Mouse (Mus musculus): ENCODE data around the gene Serpina6. TPM values are rescaled to one million over a fixed set of nuclear protein-coding genes. Genes with fewer than 3 reads are reported as not detected.
A peak's percentile ranks its signal among the peaks of the same experiment; 100 is the strongest.
"Not testable (repeated sequence)": the region's sequence is repeated elsewhere in the genome, so short reads cannot be mapped to it uniquely, and the experiment has no call there.

Serpina6 gene
- not detected for total RNA-seq (2022)

DNA sequence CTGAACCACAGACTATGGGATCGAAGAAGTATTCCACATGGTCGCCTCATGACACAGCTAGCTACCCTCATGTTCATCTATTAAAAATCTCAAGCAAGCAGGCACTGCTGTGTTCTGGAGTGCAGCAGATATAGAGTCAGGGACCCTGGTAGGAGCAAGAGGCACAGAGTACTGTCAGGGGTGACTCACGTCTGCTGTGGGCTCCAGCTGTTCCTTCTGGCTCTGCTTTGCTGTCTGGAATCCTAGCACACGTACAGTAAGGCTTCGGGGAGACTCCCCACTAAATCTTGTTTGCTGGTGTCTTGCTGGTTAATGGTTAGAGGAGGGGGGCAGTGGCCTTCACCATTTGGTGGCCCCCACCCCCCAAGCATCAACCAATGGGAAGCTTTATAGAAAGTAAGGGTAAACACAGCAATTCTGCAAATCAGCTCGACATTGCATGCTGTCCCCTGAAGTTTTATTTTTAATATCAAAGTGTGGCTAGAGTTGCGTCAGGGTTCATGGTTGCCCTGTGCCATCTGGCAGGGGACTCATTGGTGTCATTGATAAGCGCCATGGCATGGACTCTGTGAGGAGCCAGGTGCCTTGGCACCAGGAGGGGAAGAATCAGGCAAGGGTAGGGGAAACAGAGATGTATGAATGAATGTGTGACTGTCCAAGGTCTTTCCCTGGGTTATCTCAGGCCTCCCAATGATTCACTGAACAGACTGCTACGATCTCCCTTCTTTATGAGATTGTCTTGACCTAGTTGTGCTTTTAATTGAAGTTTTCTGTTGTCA is at the start of gene Serpina6:
TSS of gene Serpina6 (minus strand) at position 365 of the 779 bp plus-strand sequence.
- no peak for DNase-seq (ENCODE audit: low spot score in 2 of 2)

DNA sequence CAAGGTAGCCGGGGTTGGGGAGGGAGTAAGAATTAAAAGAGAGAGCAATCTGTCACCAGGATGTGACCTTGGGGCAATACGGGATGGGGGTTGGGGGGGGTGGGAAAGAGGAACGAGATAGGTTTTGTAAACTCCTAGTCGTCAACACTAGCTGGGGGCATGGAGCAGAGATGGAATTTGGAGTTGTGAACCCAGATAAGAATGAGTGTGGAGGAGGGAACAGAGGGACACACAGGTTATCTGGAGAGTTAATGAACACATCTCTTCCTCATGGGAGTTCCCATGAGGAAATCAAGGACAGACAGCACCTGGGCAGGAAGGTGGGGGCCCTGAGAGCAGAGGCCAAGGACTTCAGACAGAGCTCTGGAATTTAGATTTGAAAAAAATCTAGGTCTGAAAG is 49.1 kb upstream of the Serpina6 start:
- no peak for DNase-seq (ENCODE audit: low spot score in 2 of 2)

DNA sequence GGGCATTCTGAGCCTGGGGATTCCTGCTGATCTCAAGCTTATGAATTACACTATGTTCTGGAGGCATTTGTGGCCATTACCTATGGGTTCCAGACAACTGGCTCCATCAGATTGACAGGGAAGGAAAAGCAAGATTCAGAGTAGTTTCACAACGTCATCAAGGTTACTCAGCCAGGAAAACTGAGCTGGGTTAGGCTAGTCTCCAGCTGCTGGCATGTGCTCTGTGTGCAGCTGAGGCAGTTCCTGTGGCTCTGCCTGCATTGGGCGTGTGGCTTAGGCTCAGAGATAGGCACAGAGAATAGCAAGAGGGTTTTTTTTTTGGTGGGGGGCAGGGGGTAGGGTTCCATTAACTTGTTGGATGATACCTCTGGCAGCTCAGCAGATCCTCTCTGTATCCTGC is 48.5 kb upstream of the Serpina6 start:
- DNase-seq (ENCODE audit: low spot score in 2 of 2) = no peak

DNA sequence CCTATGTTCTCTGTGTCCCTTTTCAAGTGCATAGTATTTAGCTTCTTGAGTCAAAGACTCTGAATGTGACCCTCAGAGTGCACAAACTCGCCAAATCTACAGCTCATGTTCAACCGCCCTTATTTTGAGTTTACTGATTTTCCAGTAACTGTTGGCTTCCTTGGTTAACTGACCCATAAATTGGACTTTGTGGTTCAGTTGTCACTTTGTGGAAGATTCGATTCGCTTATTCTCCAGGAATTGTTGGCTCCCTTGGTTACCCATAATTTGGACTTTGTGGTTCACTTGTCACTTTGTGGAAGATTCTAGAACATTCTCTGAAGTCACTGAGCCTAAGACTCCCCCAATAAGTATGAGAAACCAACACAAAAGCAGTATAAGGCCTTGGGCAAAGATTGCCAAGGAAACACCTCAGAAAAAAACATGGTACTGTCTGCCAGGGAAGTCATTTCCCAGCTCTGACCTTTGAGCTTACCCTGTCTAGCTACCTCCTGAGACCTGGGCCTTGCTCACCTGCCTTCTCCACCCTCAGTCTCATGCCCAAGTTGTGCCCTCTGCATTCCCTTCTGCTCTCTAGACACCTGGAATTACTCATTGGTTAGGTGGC is 43.2 kb upstream of the Serpina6 start:
- DNase-seq (ENCODE audit: low spot score in 2 of 2) = no peak

DNA sequence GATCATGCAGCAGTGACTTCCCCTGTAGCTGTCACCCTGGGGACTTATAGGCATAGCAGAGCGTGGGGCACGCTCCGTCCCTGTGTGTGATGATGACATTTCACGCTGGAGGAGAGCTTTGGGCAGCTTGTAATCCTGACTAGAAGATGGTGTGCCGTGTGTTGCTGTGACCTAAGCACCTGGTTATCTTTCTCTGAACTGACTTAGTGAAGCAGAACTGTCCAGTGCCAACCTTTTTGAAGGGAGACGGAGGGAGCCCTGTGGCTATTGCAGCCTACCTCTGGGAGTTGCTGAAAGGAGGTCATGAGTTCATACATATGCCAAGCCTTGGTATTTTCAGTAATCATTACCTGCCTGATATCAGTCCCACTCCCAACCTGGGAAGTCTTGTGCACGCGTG is 38.4 kb upstream of the Serpina6 start, which contains the start of gene Serpina1f:
TSS of gene Serpina1f (minus strand) at position 101 of the 400 bp plus-strand sequence.
- DNase-seq (ENCODE audit: low spot score in 2 of 2) = no peak

DNA sequence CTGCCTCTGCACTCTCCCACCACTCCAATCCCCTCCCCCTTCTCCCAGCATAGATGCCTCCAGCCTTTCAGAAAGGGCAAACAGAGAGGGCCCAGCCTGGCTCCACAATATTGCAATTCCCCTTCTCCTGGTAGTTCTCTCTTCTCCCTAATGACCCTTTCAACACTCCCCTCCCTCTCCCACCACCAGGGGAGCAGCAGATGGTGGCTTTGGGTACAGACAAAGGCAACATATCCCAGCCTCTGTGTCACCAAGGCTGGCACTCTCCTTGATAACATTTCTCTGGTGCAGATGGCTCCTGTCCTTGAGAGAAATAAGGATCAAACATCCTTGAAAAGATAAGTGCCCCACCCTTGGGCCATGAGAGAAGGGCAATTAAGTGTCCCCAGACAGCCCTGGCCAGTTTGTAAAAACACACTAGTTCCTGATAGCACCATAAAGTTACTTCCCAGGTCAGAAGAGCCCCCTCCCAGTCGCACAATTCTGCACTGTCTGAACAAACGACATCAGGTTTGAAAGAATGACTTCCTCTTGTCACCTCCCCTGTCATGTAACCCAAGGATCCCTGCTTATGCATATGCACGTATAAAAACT is 31.3 kb upstream of the Serpina6 start:
- no peak for DNase-seq (ENCODE audit: low spot score in 2 of 2)

DNA sequence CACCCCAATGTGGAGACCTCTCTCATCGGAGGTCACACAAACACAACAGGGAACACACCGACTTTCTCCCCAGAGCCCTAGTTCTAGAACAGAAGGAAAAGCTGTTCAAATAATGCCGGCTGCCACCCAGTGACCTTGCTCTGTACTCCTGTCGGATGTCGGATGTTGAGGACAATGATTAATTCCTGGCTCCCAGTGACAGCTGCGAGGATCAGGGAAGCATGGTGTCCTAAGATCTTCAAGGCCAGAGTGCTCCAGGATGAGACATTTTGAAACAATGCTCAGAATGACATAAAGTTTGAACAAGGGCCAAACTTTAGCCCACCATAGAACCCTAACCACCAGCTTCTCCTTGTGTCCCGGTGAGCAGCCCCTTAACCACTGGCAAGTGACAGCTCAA is 30.0 kb upstream of the Serpina6 start:
- DNase-seq (ENCODE audit: low spot score in 2 of 2) = no peak

DNA sequence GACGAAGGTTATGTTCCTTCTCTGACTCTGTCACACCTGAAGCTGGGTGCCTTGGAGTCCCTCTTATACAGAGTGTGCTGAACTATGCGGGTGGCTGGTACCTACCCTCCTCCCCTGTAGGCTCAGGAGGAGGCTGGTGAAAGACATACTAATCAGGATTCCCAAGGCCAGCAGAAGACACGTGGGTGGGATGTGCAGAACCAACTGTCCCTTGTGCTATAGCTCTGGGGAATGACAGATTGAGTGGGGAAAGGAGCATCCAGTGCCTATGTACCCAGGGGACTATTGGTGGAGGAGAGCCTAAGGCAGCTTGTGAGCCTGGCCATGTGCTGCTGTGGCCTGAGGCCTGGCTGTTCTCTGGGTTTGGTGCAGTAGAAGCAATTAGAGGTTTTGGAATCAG is 29.0 kb upstream of the Serpina6 start:
- no peak for DNase-seq (ENCODE audit: low spot score in 2 of 2)

DNA sequence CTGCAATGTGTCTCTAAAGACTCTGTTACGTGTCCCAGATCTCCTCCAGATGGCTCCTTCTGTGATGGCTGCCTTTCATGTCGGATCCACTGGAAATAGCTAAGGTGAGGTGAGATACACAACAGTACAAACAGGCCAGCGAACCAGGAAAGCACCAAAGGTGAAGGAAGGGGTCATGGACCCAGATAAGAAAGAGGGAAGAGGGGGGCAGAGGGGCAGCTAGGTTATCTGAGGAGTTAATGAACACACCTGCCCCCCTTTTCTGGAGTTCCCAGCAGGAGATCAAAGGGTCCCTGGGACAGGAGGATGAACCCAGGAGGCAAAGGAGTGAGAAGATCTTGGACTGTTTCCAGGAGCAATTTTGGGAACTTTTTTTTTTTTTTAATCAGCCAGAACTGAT is 28.4 kb upstream of the Serpina6 start:
- no peak for DNase-seq (ENCODE audit: low spot score in 2 of 2)

DNA sequence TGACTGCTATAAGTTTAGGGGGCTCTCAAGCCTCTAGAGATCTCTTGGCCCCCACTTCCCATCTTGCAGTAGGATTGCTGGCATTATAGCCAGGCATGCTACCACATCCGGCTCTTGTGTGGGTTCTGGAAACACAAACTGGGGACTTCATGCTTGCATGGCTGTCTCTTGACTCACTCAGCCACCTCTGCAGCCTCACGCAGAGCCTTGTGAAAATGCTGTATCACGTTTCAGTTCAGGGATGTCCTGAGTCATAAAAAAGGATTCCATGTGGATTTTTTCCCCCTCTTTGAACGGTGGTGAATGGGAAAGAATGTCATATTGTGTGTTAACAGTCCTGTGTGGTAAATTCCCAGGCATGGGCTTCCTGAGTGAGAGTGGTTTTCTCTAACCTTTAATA is 26.8 kb upstream of the Serpina6 start:
- no peak for DNase-seq (ENCODE audit: low spot score in 2 of 2)

DNA sequence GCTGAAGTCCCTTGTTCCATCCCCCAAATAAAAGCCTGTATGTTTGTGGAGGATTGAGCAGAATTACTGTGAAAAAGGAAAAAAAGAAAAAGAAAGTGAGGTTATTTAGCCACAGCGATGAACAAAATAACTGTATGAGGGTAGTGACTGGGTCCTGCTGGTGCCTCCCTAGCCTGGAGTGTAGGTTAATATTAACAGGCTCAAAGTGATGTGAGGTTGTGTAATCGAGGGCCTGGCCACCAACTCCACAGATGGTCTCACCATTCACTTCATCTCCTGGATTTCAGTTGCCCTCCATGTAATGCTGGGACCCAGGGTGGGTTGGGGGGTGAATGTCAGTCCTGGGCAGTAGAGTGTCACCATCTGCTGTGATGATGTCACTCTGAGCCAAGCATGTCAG is 24.7 kb upstream of the Serpina6 start:
- DNase-seq (ENCODE audit: low spot score in 2 of 2) = no peak

DNA sequence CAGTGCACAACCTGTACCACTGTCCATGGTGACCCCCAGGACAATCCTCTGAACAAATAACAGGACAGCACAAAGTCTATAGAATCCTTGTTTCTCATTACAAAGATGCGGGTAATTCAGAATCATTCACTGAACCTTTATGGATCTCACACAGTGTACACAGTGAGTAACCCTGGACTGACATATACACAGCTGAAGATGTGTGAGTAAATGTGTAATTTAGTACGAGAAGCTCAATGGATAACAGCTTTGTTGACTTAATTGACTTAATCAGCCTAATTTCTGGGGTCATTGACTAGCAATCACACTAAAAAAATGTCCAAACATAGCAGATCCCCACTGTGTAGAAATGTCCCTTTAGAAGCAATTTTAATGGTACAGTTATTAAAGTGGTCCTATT is 24.2 kb upstream of the Serpina6 start:
- DNase-seq (ENCODE audit: low spot score in 2 of 2) = no peak

DNA sequence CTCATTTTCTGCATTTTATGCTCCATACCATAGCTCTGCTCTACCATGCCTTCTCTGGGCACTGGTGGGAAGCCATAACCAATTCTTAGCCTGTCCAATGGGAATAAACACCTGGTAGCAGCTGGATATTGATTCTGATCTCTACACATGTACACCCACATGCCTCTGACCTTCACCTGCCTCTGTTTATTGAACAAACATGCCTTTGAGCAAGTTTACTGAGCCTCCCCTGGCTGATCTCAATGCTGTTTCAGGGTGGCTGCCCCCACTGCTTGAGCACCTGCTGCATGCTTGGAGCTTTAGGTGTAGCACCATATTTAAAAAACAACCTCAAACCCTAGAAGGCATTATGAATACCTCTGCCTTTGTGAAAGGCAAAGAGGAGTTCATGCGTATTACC is 22.8 kb upstream of the Serpina6 start:
- not testable (repeated sequence) for DNase-seq (ENCODE audit: low spot score in 2 of 2)

DNA sequence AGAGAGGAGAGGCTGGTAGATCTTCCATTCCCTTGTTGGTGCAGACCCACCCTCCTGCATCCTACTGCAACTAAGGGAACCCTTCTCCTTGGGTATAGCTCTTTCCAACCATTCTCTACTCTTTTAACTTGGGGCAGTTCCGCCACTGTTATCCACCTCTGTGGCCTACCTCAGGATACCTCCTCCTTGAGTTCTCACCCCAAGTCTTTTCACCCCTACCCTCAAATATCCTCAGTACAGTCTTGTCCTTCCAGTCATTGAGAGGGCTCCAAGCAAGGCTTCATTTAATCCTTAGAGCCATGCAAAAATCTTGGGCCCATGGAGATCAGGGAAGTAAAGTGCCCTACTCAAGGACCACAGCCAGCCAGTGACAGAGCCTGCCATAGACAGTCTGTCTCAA is 19.0 kb upstream of the Serpina6 start, which contains the start of gene Serpina16:
TSS of gene Serpina16 (minus strand) at position 101 of the 400 bp plus-strand sequence.
- DNase-seq (ENCODE audit: low spot score in 2 of 2) = no peak

DNA sequence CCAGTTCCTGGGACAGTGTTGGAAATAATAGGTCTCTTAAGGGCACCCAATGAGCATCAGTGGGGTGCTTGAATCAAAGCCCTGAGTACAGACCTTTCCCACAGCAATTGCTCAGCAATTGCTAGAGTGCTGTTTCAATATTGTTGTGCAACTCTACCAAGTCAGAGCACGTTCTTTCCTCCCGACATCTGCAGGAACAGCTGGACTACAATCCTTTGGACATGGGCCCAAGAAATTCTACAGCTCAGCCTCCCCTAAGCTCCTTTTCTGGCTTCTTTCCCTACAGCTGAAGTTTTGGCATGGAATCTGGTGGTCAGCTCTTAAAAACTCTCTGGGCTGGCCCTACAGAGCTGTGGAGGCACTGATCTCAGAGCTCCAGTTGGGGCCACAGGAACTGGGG is 16.2 kb upstream of the Serpina6 start:
- DNase-seq (ENCODE audit: low spot score in 2 of 2) = peak in 1 of 2 experiments; percentile 8

DNA sequence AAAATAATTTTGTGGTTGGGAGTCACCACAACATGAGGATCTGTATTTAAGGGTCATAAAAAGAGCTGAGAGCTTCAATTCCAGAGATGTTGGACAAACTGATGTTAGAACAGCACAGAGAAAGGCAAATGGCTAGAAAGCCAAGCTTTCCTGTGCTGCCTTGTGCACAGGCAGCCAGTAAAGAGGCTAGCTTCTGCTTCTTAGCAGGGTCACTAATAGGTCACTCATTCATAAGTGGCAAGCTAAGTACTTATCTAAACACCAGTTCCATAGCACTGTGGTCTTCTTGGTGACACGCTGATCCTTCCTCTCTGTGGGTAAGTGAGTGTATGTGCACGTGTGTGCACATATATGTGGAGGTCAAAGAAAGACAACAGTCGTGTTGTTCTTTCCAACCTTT is 14.5 kb upstream of the Serpina6 start:
- no peak for DNase-seq (ENCODE audit: low spot score in 2 of 2)

DNA sequence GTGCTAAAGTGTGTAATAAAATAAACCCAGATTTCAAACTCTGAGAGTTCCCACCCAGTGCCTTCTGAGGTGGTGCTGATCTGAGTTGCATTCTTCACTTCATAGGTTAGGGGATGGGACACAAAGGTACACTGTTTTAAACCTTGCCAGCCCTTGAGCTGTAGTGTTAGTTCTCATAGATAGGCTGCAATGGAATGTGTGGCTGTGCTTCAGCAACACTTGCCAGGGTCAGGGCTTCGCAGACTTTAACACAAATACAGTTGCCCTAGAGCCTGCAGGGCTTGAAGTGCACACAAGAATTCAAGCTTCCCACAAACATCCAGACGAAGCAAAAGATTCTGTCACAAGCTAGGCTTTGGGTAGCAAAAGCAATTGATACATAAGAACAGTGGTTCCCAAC is 14.0 kb upstream of the Serpina6 start:
- no peak for DNase-seq (ENCODE audit: low spot score in 2 of 2)

DNA sequence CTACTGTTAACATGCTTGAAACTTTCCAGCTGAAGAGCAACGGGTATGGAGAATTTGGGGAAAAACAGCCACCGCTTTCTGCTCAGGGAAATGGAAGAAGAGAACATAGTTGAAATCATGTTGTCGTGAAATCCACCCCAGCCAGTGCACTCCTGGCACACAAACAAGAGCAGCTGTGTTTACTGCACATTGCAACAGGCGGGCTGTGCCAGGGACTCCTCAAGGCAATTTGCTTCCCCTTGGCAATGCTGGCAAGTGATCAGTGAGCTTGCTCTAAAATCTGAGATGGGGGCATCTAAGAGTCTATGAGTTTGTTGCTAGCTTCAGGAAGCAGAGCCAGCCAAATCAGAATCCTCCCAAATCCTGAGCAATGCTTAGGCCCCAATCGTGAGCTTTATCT is 13.3 kb upstream of the Serpina6 start:
- DNase-seq (ENCODE audit: low spot score in 2 of 2) = peak in 1 of 2 experiments; percentile 10

DNA sequence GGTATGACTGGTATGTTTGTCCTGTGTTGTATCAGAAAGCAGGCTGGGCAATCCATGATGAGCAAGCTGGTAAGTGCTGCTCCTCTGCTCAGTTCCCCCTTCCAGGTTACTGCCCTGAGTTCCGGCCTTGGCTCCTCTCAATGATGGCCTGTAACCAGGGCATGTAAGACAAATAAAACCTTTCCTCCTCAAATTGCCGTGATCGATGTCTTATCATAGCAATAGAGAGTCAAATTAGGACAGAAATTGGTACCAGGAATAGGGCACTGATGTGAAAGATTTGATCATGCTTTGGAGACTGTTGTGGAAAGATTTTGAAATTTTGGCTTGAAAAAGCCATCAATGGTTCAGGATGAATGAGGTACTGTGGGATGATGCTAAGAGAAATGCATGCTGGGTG is 8.3 kb upstream of the Serpina6 start:
- no peak for DNase-seq (ENCODE audit: low spot score in 2 of 2)

DNA sequence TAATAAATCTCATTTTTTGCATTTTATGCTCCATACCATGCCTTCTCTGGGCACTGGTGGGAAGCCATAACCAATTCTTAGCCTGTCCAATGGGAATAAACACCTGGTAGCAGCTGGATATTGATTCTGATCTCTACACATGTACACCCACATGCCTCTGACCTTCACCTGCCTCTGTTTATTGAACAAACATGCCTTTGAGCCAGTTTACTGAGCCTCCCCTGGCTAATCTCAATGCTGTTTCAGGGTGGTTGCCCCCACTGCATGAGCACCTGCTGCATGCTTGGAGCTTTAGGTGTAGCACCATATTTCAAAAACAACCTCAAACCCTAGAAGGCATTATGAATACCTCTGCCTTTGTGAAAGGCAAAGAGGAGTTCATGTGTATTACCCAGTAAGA is 5.0 kb upstream of the Serpina6 start:
- DNase-seq (ENCODE audit: low spot score in 2 of 2) = not testable (repeated sequence)

DNA sequence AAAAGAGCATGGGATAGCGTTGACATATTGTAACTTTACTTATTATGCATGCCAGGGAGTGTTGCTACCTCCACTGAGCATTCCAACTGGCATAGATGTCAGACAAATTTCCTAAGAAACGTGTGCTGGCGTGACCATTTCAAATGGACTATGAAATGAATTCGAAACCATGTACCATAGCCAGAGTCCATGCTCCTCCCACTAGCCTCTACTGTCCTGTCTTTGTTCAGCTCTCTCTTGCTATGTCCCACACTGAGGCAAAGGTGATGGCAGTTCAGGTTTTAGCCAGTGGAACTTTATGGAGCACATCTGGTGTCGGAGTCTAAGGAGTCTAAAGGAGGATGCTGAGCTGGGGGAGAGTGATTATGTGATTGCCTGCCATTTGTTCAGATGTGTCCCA is 3.1 kb upstream of the Serpina6 start:
- DNase-seq (ENCODE audit: low spot score in 2 of 2) = no peak

DNA sequence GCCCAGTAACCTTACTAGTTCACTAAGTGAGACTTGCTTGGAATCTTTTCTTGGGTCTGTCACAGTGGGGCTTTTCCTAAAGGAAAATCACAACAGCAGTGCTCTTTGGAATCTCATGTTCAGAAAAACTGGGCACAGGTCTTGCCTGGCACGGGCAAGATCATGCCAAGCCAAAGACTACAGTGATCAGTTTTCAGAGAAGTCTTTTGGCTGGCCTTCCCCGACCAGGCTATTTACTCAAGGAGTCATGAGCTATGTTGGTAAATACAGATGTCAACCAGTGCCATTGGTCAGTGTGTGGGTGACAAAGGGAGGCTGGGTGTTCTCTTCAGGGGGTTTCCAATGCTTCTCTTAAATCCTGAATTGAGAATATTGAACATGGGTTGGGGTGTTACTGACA is 2.2 kb upstream of the Serpina6 start:
- DNase-seq (ENCODE audit: low spot score in 2 of 2) = no peak

DNA sequence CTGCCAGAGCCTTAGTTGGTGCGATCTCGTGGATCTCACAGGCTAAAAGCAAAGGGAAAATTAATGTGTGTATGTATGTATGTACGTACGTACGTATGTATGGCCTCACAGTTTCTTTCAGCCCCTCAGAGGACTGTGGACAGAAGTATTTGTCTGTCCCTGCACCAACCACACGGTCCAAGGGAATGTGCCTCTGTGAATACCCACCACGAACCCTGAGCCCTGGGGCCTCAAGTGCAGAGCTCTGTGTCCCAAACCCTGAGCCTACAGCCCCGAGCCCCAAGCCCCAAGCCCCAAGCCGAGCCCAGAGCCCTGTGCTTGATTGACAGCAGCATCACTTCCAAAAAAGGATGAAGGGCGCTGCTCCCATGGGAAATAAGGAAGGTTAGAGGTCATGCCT is 979 bp upstream of the Serpina6 start:
- no peak for DNase-seq (ENCODE audit: low spot score in 2 of 2)

Measured in gastrocnemius, adult 8-10 months (tissue).